8 mouse cellular contexts compared by ENCODE assay signal in the genomic region with DNA sequence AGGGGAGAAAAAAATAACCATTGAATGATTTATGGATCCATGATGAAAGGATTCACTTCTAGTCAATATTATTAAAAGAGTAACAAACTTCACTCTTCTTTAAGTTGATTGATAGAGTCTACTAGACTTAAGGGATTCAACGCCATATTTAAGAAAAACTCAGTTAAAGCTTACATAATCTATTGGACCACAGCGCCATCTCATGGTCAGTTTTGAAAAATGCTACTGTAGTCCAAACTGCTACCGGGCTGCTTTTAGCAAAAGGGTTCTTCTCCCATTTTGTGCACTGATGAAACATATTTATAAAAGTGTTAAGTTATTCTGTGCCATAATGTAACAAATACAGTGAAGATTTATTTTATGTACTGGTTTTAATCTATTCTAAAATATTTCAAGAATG. TPM values are rescaled to one million over a fixed set of nuclear protein-coding genes. Genes with fewer than 3 reads are reported as not detected.
DNase-seq lines count a peak whose midpoint lies in the region; ATAC-seq lines count a peak whose summit lies in the region.

No protein-coding gene starts in this region.

- peak; percentile 81 for ATAC-seq in common myeloid progenitor, adult 5-6 weeks (replicated peaks; ENCODE audit: low read depth, poor library complexity, severe bottlenecking)

- DNase-seq in gastrocnemius, postnatal 10 days: peak; percentile 17
- DNase-seq in gastrocnemius, adult 8-10 months (ENCODE audit: low spot score in 2 of 2): no peak
- DNase-seq in ovary, postnatal 14 days (ENCODE audit: low spot score): peak; percentile 14
- no peak for DNase-seq in ovary, adult 18-20 months (ENCODE audit: low spot score)
- peak; percentile 25 to 57 for DNase-seq in layer of hippocampus, adult 18-20 months (ENCODE audit: low spot score in 2 of 2)
- peak; percentile 30 for DNase-seq in retina, adult 2 months (ENCODE audit: low read depth, low spot score)
- DNase-seq in ovary, postnatal 36 days (ENCODE audit: low spot score): no peak

RNA-seq across cellular contexts. Expression of a gene that starts 23.0 kb away (rescaled TPM):
- 100 to 1,000 TPM in 1 of 2 experiments, 10 to 100 TPM in 1; 99.5 to 108 TPM for total RNA-seq in gastrocnemius, postnatal 10 days (2021)
- total RNA-seq in gastrocnemius, adult 8-10 months (2022): 10 to 100 TPM; 62.7 to 67.5 (median 65.3) TPM
- 186 and 208 TPM in 2 replicates for total RNA-seq in common myeloid progenitor, adult 5-6 weeks (2017)
- 10 to 100 TPM; 81.5 to 86.5 TPM for total RNA-seq in layer of hippocampus, adult 18-20 months (2021)

Comparison
In these comparisons a context has a peak if more than half of its experiments do, and no peak if none do; other contexts are left out.
1. DNase-seq: peak in gastrocnemius, postnatal 10 days (single experiment), ovary, postnatal 14 days (single experiment), layer of hippocampus, adult 18-20 months (2 of 2) and retina, adult 2 months (single experiment); none in gastrocnemius, adult 8-10 months (0 of 2), ovary, adult 18-20 months (single experiment) and ovary, postnatal 36 days (single experiment).